Mouse (Mus musculus): Measurements from ENCODE around the gene Ano9.

Gene Ano9

DNA sequence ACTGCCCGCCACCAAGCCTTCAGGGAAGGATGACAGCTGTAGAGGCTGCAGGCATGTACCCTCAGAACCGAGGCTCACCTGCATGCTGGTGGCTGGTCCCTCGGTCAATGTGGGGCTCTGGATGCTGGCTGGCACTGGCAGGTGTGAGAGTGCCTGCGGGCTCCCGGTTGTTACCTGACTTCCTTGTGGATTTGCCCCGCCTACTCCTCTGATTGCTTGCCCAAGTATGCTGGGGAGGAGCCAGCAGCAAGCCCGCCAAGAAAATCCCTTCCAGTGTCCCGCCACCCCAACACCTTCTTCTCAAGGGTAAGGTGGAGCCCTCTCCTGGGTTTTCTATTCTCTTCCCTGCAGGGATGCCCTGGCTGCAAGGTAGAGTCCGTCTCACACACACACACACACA lies at the start of gene Ano9:
Gene Ano9 (minus strand): TSS at position 171 of the 400 bp plus-strand sequence.
- DNase-seq (ENCODE audit: low read depth, low spot score): peak; percentile 66

- DNase-seq (ENCODE audit: low read depth, low spot score): no peak
Measured at GRCm38 (mm10) chr7:141164850-141165249, 47.2 kb upstream of the Ano9 start.

- DNase-seq (ENCODE audit: low read depth, low spot score): no peak
Measured at GRCm38 (mm10) chr7:141164397-141164796, 46.8 kb upstream of the Ano9 start.

GRCm38 (mm10) chr7:141155362-141155761 lies 37.8 kb upstream of the Ano9 start:
- no peak for DNase-seq (ENCODE audit: low read depth, low spot score)

DNA sequence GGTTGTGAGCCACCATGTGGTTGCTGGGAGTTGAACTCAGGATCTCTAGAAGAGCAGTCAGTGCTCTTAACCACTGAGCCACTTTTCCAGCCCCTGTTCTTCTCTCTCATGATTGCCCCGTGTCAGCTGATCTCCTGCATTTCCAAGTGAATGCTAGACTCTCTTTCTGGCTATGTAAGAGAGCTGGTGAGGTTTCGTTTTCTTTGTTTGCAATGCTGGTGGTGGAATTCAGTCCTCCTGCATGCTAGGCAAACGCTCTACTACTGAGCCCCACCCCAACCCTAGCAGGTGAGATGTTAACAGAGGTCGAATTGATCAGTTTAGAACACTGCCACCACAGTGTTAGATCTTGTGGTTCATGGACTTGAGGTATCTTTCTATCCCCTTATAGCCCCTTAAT lies 31.0 kb upstream of the Ano9 start:
- peak; percentile 96 for DNase-seq (ENCODE audit: low read depth, low spot score)

- peak; percentile 42 for DNase-seq (ENCODE audit: low read depth, low spot score)
Measured at GRCm38 (mm10) chr7:141147044-141147443, 29.4 kb upstream of the Ano9 start.

DNA sequence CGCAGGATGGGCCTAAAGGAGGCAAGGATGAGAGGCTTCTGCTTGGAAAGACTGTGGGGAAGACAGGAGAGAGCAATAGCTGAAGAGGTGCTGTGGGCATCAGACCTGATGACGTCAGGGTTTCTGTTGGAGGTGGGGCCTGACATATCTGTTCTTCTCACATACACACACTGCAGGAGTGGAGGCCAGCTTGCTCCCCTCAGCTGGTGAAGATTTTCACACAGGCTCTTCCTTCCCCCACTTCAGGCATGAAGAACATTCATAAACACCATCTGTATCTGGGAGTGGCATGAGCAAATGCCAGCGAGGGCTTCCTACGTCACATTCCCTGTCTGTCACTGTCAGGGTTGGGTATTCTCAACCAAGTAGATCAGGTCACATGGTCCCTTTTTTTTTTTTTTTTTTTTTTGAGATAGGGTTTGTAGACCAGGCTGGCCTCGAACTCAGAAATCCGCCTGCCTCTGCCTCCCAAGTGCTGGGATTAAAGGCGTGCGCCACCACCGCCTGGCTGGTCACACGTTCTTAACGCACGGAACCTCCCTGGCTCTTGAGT lies 28.5 kb upstream of the Ano9 start:
- no peak for DNase-seq (ENCODE audit: low read depth, low spot score)

DNA sequence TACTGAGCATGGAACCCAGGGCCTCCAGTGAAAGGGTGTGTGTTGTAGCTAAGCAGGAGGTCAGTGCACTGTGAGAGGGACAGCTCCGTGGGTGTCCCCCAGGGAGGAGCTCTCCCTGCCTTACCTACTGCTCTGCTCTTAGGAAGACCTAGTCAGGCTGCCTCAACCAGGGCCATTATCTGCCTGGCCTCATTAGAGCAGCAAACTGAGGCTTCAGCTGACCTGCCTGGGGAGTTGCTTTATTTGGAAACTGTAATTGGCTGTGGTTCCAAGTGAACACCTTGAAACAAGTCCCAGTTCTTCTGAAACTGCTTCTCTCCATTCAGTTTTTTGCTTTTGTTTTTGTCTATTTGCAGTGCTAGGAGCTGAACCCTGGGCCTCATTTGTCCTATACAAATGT lies 27.8 kb upstream of the Ano9 start:
- DNase-seq (ENCODE audit: low read depth, low spot score): no peak

- DNase-seq (ENCODE audit: low read depth, low spot score): no peak
Measured at GRCm38 (mm10) chr7:141144650-141145049, 27.0 kb upstream of the Ano9 start.

GRCm38 (mm10) chr7:141143861-141144260 lies 26.3 kb upstream of the Ano9 start:
- no peak for DNase-seq (ENCODE audit: low read depth, low spot score)

GRCm38 (mm10) chr7:141143112-141143511 lies 25.5 kb upstream of the Ano9 start:
- peak; percentile 86 for DNase-seq (ENCODE audit: low read depth, low spot score)

DNA sequence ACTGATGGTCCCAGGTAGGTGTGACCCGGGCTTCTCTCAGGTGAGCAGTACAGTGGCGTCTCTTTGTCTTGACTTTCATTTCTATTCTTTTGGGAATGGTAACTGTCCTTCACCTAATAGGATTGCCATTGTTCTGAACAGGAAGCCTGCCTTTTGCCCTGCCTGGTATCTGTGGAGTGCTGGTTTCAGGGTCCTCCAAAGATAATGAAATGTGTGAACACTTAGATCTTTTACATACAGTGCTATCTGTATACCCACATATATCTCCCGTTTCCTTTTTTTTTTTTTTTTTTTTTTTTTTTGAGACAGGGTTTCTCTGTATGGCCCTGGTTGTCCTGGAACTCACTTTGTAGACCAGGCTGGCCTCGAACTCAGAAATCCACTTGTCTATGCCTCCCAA lies 23.7 kb upstream of the Ano9 start:
- no peak for DNase-seq (ENCODE audit: low read depth, low spot score)

DNA sequence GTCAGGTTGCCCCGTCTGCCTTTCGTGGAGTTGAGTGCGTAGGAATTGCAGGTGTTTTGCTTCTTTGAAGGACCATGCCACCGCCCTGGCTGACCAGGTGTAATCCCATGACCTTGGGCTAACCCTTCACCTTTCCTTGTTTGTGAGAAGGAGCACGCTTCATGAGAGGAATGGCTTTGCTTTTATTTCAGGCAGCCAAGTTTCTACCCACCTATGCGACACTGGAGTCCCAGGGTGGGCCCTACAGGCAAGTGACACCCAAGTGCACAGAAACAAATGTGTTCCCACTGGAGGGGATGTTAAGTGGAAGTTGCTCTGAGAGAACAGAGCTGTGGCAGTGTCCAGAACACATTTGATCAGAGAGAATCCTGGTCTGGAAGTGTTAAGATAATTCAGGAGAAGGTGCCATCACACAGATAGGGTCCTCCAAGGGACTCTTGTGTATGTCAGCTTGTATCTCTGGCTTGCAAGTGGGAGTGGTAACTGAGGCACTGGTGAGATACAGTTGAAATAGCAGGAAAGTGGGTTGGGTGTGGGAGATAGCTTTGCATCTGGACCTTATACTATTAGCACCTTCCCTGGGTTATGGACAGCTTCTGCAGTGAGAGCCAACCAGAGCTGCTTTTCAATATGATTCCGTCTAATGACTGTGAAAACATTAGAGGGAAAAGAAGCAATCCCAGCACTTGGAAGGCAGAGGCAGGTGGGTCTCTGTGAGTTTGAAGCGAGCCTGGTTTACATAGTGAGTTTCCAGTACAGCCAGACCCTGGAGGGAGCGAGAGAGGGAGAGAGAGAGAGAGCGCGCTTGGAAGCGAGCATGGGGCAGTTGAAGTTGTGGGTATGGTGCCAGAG lies 14.5 kb upstream of the Ano9 start:
- DNase-seq (ENCODE audit: low read depth, low spot score): no peak

GRCm38 (mm10) chr7:141131024-141131820 lies 13.6 kb upstream of the Ano9 start:
- peak; percentile 98 for DNase-seq (ENCODE audit: low read depth, low spot score)

DNA sequence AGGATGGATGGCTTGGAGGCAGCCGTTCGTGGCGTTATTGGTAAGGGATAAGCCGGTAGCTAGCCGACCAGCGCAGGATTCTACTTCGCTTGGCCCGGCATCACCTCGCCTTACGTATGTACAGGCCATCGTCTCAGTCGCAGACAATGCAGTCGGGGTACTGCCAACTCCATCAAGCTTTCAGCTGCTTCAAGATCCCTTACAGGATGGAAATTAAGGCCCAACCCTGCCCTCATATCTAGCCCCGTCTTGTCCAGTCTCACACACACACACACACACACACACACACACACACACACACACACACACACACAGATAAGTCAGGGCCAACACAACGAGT lies 5.9 kb upstream of the Ano9 start:
- DNase-seq (ENCODE audit: low read depth, low spot score): no peak

DNA sequence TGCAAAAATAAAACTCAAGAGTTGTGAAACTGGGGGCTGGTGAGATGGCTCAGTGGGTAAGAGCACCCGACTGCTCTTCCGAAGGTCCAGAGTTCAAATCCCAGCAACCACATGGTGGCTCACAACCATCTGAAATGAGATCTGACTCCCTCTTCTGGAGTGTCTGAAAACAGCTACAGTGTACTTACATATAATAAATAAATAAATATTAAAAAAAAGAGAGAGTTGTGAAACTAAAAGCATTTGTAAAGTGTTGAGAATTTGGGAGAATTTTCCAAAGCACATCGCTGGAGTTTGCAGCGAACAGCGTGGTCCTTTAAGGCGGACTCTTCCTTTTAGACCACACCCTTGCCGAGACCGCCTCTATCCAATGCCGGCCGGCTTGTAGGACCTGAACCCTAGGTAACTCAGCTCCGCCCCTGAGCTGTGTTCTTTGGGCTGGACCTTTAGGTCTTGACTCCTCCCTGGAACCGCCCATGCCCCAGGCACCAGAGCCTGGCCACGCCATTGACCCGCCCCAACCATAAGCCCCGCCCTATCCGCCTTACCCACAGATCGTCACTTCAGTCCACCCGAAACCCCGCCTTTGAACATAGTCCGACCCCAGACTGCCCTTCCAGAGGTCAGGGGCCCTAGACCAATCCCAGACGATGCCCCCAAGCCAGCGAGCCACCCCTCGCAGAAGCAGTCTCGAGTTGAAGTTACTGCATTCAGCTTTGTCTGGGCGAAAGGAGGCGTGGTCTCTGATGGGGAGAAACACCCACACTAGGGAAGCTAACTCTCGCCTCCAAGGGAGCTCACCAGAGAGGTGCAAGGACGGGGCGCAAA lies 5.3 kb upstream of the Ano9 start:
- peak; percentile 100 for DNase-seq (ENCODE audit: low read depth, low spot score)

DNA sequence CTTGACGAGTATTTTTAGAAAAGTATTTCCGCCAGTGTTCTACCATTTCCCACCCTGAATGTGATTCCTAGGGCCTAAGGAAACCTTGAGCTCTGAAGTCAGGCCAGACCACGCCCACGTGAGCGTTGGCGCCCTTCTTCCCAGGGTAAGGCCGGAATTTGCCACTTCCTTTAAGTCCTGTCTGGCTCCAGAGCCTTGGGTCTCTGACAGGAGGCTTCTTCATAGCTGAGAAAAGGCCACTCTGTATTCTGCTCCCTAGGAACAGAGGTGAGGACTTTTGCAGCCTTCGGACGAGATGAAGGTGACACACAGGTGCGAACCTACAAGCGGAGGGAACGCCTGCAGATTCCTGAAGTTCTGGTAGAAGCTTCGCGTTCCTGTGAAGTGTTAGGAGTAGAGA lies 4.6 kb upstream of the Ano9 start, which contains the start of gene Ptdss2:
Gene Ptdss2 (plus strand): TSS at position 138 of the 400 bp plus-strand sequence.
- DNase-seq (ENCODE audit: low read depth, low spot score): peak; percentile 90

DNA sequence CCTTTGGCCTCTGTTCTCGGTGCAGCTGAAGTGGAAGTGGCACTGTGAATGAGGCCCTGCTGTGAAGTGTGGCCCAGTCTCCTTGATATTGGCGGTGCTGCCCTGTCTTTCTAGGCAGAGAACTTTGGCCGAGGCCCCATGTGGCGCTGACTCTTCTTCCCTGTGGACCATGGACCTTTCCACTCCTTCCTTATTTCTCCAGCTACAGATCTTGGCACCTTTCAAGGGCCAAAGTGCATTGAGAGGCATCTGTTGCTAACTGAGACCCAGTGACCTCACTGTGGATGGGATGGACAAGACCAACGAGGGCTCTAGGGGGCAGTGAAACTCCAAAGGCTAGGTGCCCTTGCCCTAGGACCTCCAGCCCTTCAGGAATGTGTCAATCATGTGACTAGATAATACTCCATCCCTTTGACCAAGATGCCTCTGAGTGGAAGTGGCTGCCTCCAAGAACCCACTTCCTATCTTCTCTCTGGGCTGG lies 3.5 kb upstream of the Ano9 start:
- peak; percentile 16 for DNase-seq (ENCODE audit: low read depth, low spot score)

GRCm38 (mm10) chr7:141120605-141121004 lies 3.0 kb upstream of the Ano9 start:
- DNase-seq (ENCODE audit: low read depth, low spot score): no peak

GRCm38 (mm10) chr7:141119487-141119886 lies 1.9 kb upstream of the Ano9 start:
- DNase-seq (ENCODE audit: low read depth, low spot score): peak; percentile 12

DNA sequence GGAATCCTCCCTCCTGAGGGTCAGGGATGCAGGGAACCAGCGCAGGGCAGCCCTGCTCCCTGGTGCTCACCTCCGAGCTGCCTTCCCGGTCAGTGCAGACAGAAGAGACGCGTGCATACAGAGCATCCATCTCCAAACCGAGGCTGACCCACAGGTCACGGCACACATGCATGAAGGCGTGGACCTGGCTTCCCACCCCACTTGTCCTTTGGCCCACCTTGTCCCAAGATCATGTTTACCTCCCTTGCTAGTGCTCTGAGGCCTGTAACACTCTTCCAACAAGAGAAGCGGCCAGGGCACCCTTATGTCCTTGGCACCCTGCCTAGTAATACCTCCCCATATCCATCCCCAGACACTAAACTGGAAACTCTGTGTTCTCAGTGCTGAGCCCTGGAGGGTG lies 1.7 kb downstream of the Ano9 start:
- DNase-seq (ENCODE audit: low read depth, low spot score): no peak
